Mouse (Mus musculus) embryonic facial prominence, embryonic 10.5 days (tissue): ENCODE data around the gene Gm21244. TPM values are rescaled to one million over a fixed set of nuclear protein-coding genes. Genes with fewer than 3 reads are reported as not detected.
"Not testable (repeated sequence)": the region's sequence is repeated elsewhere in the genome, so short reads cannot be mapped to it uniquely, and the experiment has no call there.

ENCODE experiments used
- DNase-seq: peaks from one replicate; pipeline ENCODE4 v3.0.0-alpha.2; 2017; ENCODE audit warnings: low spot score
- H3K27ac ChIP-seq: fragments of 300-500 bp; sonication (generic); replicated peaks from 2 replicates; pipeline ENCODE4 v1.5.1; 2016; ENCODE audit warnings: mild to moderate bottlenecking
- H3K27me3 ChIP-seq: fragments of 300-500 bp; sonication (generic); replicated peaks from 2 replicates; pipeline ENCODE4 v1.6.1; 2016; ENCODE audit warnings: low read depth, mild to moderate bottlenecking; ENCODE audit not compliant: poor library complexity, severe bottlenecking
- H3K36me3 ChIP-seq: fragments of 300-500 bp; sonication (generic); replicated peaks from 2 replicates; pipeline ENCODE4 v1.6.1; 2016; ENCODE audit warnings: mild to moderate bottlenecking, moderate library complexity
- H3K4me1 ChIP-seq: fragments of 300-500 bp; sonication (generic); 2 replicates; pipeline ENCODE4 v1.6.1; 2016
- H3K4me3 ChIP-seq: fragments of 300-500 bp; sonication (generic); 2 replicates; pipeline ENCODE4 v1.5.1; 2016; ENCODE audit warnings: mild to moderate bottlenecking, moderate library complexity
- H3K9me3 ChIP-seq: fragments of 300-500 bp; sonication (generic); 2 replicates; pipeline ENCODE4 v1.6.1; 2016; ENCODE audit warnings: mild to moderate bottlenecking
- WGBS: fragments of 180-500 bp; shearing (Covaris S2); methylation state at CpG from one replicate; pipeline ENCODE4 v1.1.7; 2016; 5-methylcytosine and 5-hydroxymethylcytosine counted together
- polyA plus RNA-seq: library from polyadenylated mRNA; unstranded; fragments of >200 nt; fragmentation: Nextera tagmentation; extraction: Ambion mirVana; gene quantifications from 2 replicates; pipeline ENCODE4 v1.2.1, GENCODE M21; 2016

The Gm21244 gene
- not detected in 2 replicates for polyA plus RNA-seq

DNA sequence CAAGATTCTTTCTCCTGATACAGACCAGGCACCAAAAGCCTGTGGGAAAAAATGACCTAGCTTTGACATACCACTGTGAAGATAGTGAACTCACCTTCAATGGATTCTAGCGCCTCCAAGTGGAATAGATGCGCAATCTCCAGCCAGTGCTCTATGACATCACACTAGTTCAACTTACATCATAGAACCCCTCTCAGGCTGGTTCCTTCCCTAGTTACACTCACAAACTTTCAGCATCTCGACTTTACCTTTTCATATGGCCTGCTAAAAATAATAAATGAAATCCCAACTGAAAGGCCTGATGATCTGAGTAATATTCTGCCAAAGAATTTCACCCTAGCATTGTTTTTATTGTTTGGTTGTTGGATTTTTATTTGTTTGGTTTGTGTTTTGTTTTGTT lies at the start of gene Gm21244:
Gene Gm21244 (minus strand): TSS at position 101 of the 400 bp plus-strand sequence.
- not testable (repeated sequence) for DNase-seq, H3K27ac ChIP-seq, H3K4me1 ChIP-seq, H3K36me3 ChIP-seq, H3K9me3 ChIP-seq, H3K4me3 ChIP-seq, H3K27me3 ChIP-seq
- WGBS, result no CpG with 5 or more reads among the region's 3 CpGs

Other genes with a start within 250 kb of the Gm21244 start
- not detected in 2 replicates for gene Gm28998, start 84.5 kb upstream of the Gm21244 start, polyA plus RNA-seq
- gene Gm21788, start 235.7 kb upstream of the Gm21244 start, polyA plus RNA-seq, result not detected in 2 replicates